Mouse (Mus musculus) limb, embryonic 11.5 days (tissue): ENCODE data around the gene Lelp1. TPM values are rescaled to one million over a fixed set of nuclear protein-coding genes. Genes with fewer than 3 reads are reported as not detected.
A peak's percentile ranks its signal among the peaks of the same experiment; 100 is the strongest.

Experiments used
- ATAC-seq: fragments of 200-750 bp; cut with Nextera tagmentation; 2 replicates; pipeline ENCODE4 v1.8.0; 2017; ENCODE audit warnings: low read depth; ENCODE audit not compliant: insufficient number of reproducible peaks, low FRiP score, low TSS enrichment
- DNase-seq: peaks from one replicate; pipeline ENCODE4 v3.0.0-alpha.2; 2015; ENCODE audit warnings: low spot score
- H3K27ac ChIP-seq: fragments of 300-500 bp; sonication (generic); replicated peaks from 2 replicates; pipeline ENCODE4 v1.5.1; 2014; ENCODE audit warnings: low read depth, mild to moderate bottlenecking, low read length
- H3K27me3 ChIP-seq: fragments of 300-500 bp; sonication (generic); 2 replicates; pipeline ENCODE4 v1.6.1; 2014; ENCODE audit warnings: mild to moderate bottlenecking, low read length, mixed read lengths; ENCODE audit not compliant: control insufficient read depth, insufficient read depth
- H3K36me3 ChIP-seq: fragments of 300-500 bp; sonication (generic); 2 replicates; pipeline ENCODE4 v1.6.1; 2014; ENCODE audit warnings: mild to moderate bottlenecking, low read length, moderate library complexity, mixed read lengths; ENCODE audit not compliant: control insufficient read depth, insufficient read depth
- H3K4me1 ChIP-seq: fragments of 300-500 bp; sonication (generic); 2 replicates; pipeline ENCODE4 v1.6.1; 2014; ENCODE audit warnings: low read length, mixed read lengths; ENCODE audit not compliant: control insufficient read depth, insufficient read depth
- H3K4me2 ChIP-seq: fragments of 300-500 bp; sonication (generic); 2 replicates; pipeline ENCODE4 v1.6.1; 2014; ENCODE audit warnings: low read depth, mild to moderate bottlenecking, moderate library complexity; ENCODE audit not compliant: severe bottlenecking
- H3K4me3 ChIP-seq: fragments of 300-500 bp; sonication (generic); 2 replicates; pipeline ENCODE4 v1.5.1; 2014; ENCODE audit warnings: low read depth, low read length
- H3K9ac ChIP-seq: fragments of 300-500 bp; sonication (generic); 2 replicates; pipeline ENCODE4 v1.6.1; 2014; ENCODE audit warnings: mild to moderate bottlenecking, low read length
- H3K9me3 ChIP-seq: fragments of 300-500 bp; sonication (generic); 2 replicates; pipeline ENCODE4 v1.6.1; 2016; ENCODE audit warnings: low read length; ENCODE audit not compliant: control insufficient read depth
- WGBS: fragments of 180-500 bp; shearing (Covaris S2); extraction: QIAGEN DNeasy Blood & Tissue Kit; methylation state at CpG from one replicate; pipeline ENCODE4 v1.1.7; 2014; 5-methylcytosine and 5-hydroxymethylcytosine counted together
- polyA plus RNA-seq: library from polyadenylated mRNA; unstranded; fragments of >200 nt; fragmentation: Nextera tagmentation; extraction: Ambion mirVana; gene quantifications from 2 replicates; pipeline ENCODE4 v1.2.1, GENCODE M21; 2014

Gene Lelp1
- polyA plus RNA-seq, 1 experiment from 2014 or later = not detected

- DNase-seq (no peak), ATAC-seq (no peak)
- Histone ChIP-seq H3K27me3 (no peaks in the 10 kb centered on the region), H3K9ac (no peak overlapping the region), H3K27ac (no peak overlapping the region), H3K9me3 (no peaks in the 10 kb centered on the region), H3K36me3 (no peaks in the 10 kb centered on the region), H3K4me2 (no peak overlapping the region), H3K4me1 (no peaks in the 10 kb centered on the region), H3K4me3 (no peak overlapping the region)
- 34% methylated on average over 3 of the region's 3 CpGs for WGBS
Measured at GRCm38 (mm10) chr3:92117930-92118329, 24.6 kb downstream of the Lelp1 start.

GRCm38 (mm10) chr3:92111526-92111925 is 31.0 kb downstream of the Lelp1 start:
- Histone ChIP-seq H3K27ac (no peak overlapping the region), H3K27me3 (no peaks in the 10 kb centered on the region), H3K36me3 (no peaks in the 10 kb centered on the region), H3K4me3 (no peak overlapping the region), H3K4me2 (no peak overlapping the region), H3K9me3 (no peaks in the 10 kb centered on the region), H3K4me1 (no peaks in the 10 kb centered on the region), H3K9ac (no peak overlapping the region)
- ATAC-seq (no peak), DNase-seq (no peak)

DNA sequence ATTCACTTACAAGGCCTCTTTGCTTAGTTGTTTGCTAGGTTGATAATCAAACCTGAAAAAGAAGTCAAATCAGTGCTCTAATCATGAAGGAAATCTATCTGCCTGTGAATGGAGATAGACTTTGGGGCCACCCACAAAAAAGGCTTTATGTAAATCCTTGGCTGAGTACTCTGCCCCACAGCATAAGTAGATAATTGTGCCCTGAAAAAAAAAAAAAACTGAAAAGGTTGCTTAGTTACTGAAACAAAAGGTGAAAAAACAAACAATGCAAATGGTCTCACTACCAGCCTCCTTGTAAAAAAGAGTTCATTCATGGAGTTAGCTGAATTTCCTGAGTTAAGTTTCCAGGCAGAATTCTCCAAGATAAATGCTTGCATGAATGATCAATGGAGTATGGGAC is 31.8 kb downstream of the Lelp1 start:
- H3K36me3 ChIP-seq = no peaks in the 10 kb centered on the region
- no peaks in the 10 kb centered on the region for H3K4me1 ChIP-seq
- no peak overlapping the region for H3K27ac ChIP-seq
- H3K27me3 ChIP-seq = no peaks in the 10 kb centered on the region
- H3K4me3 ChIP-seq = no peak overlapping the region
- no peak overlapping the region for H3K4me2 ChIP-seq
- H3K9ac ChIP-seq = no peak overlapping the region
- H3K9me3 ChIP-seq = no peaks in the 10 kb centered on the region
- DNase-seq (no peak), ATAC-seq (no peak)

GRCm38 (mm10) chr3:92106582-92106981 is 36.0 kb downstream of the Lelp1 start:
- no peak for ATAC-seq
- WGBS = 20% methylated on average over 6 of the region's 6 CpGs
- Histone ChIP-seq H3K4me2 (no peak overlapping the region), H3K9ac (no peak overlapping the region), H3K27me3 (no peaks in the 10 kb centered on the region), H3K27ac (no peak overlapping the region), H3K4me3 (no peak overlapping the region), H3K9me3 (no peaks in the 10 kb centered on the region), H3K4me1 (no peaks in the 10 kb centered on the region), H3K36me3 (no peaks in the 10 kb centered on the region)
- peak; percentile 40 for DNase-seq

Other genes with a start within 250 kb of the Lelp1 start
- gene Pglyrp3, start 128.2 kb downstream of the Lelp1 start, polyA plus RNA-seq = not detected in 2 replicates
- 0.69 and 1.2 TPM in 2 replicates for gene Lor, start 59.6 kb downstream of the Lelp1 start, polyA plus RNA-seq
- gene Prr9, start 18.8 kb downstream of the Lelp1 start, polyA plus RNA-seq = not detected in 2 replicates
- not detected in 2 replicates for gene Sprr2a1, start 73.1 kb upstream of the Lelp1 start, polyA plus RNA-seq
- 0.37 TPM in 1 of 2 replicates, not detected in the other for gene Sprr2a2, start 73.2 kb upstream of the Lelp1 start, polyA plus RNA-seq
- gene Sprr2a3, start 142.7 kb upstream of the Lelp1 start, polyA plus RNA-seq = not detected in 2 replicates
- not detected in 2 replicates for gene Sprr2b, start 173.9 kb upstream of the Lelp1 start, polyA plus RNA-seq
- gene Sprr2d, start 196.4 kb upstream of the Lelp1 start, polyA plus RNA-seq = not detected in 2 replicates
- not detected in 2 replicates for gene Sprr2e, start 209.4 kb upstream of the Lelp1 start, polyA plus RNA-seq
- not detected in 2 replicates for gene Sprr2f, start 222.4 kb upstream of the Lelp1 start, polyA plus RNA-seq
- not detected in 2 replicates for gene Sprr2h, start 242.9 kb upstream of the Lelp1 start, polyA plus RNA-seq